Mouse (Mus musculus) CH12.LX (cell line): Measurements from ENCODE around the gene Cntn4. TPM values are rescaled to one million over a fixed set of nuclear protein-coding genes. Genes with fewer than 3 reads are reported as not detected.

Experiments
- DNase-seq: peaks from one replicate; pipeline ENCODE4 v3.0.0-alpha.2; 2013; ENCODE audit errors: extremely low read depth
- H3K27ac ChIP-seq: 2 replicates; pipeline ENCODE4 v1.5.1; 2012; ENCODE audit warnings: low read depth, mild to moderate bottlenecking, control low read depth, moderate library complexity; ENCODE audit not compliant: insufficient read depth
- H3K27me3 ChIP-seq: replicated peaks from 2 replicates; pipeline ENCODE3; 2012; ENCODE audit warnings: inconsistent platforms
- H3K36me3 ChIP-seq, 2 experiments: replicated peaks in 1 of 2; 2 replicates each; pipeline versions ENCODE3 to v1.6.1; 2012; ENCODE audit warnings: inconsistent platforms in 1 of 2, low read length in 1 of 2, mild to moderate bottlenecking in 1 of 2, mixed read lengths in 1 of 2, moderate library complexity in 1 of 2; ENCODE audit not compliant: control insufficient read depth in 1 of 2, insufficient read depth in 1 of 2
- H3K4me1 ChIP-seq, 2 experiments: 2 replicates each; pipeline ENCODE4 v1.6.1; 2012; ENCODE audit warnings: inconsistent platforms in 1 of 2, moderate library complexity in 1 of 2; ENCODE audit not compliant: insufficient read depth in 2 of 2, control insufficient read depth in 1 of 2
- H3K4me2 ChIP-seq: 2 replicates; pipeline ENCODE4 v1.6.1; 2012; ENCODE audit warnings: low read depth, mild to moderate bottlenecking, control low read depth; ENCODE audit not compliant: poor library complexity, insufficient read depth, severe bottlenecking
- H3K4me3 ChIP-seq, 3 experiments: fragments of 150-350 bp in 1 of 3; sonication (generic) in 1 of 3; replicated peaks in 1 of 3; 2 replicates each; pipeline versions ENCODE3 to v1.5.1; 2011 to 2012; ENCODE audit warnings: low read depth in 2 of 3, low read length in 2 of 3, mild to moderate bottlenecking in 2 of 3, moderate library complexity in 2 of 3, control low read depth in 1 of 3, improper control_type of control experiment in 1 of 3, inconsistent platforms in 1 of 3, mixed read lengths in 1 of 3; ENCODE audit not compliant: poor library complexity in 1 of 3
- H3K79me2 ChIP-seq: replicated peaks from 2 replicates; pipeline ENCODE4 v1.6.1; 2012; ENCODE audit warnings: mild to moderate bottlenecking, moderate library complexity; ENCODE audit not compliant: control insufficient read depth, poor library complexity, insufficient read depth, severe bottlenecking; ENCODE audit errors: extremely low read depth
- H3K9ac ChIP-seq: 2 replicates; pipeline ENCODE4 v1.6.1; 2012; ENCODE audit warnings: low read depth, mild to moderate bottlenecking, control low read depth, moderate library complexity; ENCODE audit not compliant: insufficient read depth
- H3K9me3 ChIP-seq: replicated peaks from 2 replicates; pipeline ENCODE3; 2012; ENCODE audit warnings: low read length, inconsistent platforms, mixed read lengths
- CHD2 ChIP-seq: IDR thresholded peaks from 2 replicates; pipeline ENCODE4 v1.6.1; 2011; ENCODE audit warnings: low read length, improper control_type of control experiment
- CTCF ChIP-seq, 2 experiments: IDR thresholded peaks in 1 of 2; conservative IDR thresholded peaks in 1 of 2; 2 replicates each; pipeline ENCODE4 v1.5.1; 2011 to 2012; ENCODE audit warnings: low read depth in 2 of 2, low read length in 2 of 2, improper control_type of control experiment in 1 of 2, inconsistent platforms in 1 of 2, mild to moderate bottlenecking in 1 of 2, moderate library complexity in 1 of 2
- E2F4 ChIP-seq: IDR thresholded peaks from 2 replicates; pipeline ENCODE4 v1.6.1; 2011; ENCODE audit warnings: low read depth, low read length, improper control_type of control experiment; ENCODE audit not compliant: insufficient replicate concordance
- ELF1 ChIP-seq: IDR thresholded peaks from 2 replicates; pipeline ENCODE4 v1.6.1; 2014; ENCODE audit warnings: low read depth, mild to moderate bottlenecking, inconsistent platforms, low read length, improper control_type of control experiment
- EP300 ChIP-seq: IDR thresholded peaks from 2 replicates; pipeline ENCODE4 v1.6.1; 2011; ENCODE audit warnings: low read length, improper control_type of control experiment
- JUN ChIP-seq: IDR thresholded peaks from 2 replicates; pipeline ENCODE4 v1.6.1; 2011; ENCODE audit warnings: low read depth, mild to moderate bottlenecking, low read length, improper control_type of control experiment, moderate library complexity; ENCODE audit not compliant: insufficient read depth
- JUND ChIP-seq: conservative IDR thresholded peaks from 2 replicates; pipeline ENCODE4 v1.6.1; 2011; ENCODE audit warnings: low read depth, low read length, improper control_type of control experiment
- KAT2A ChIP-seq: IDR thresholded peaks from 2 replicates; pipeline ENCODE4 v1.6.1; 2012; ENCODE audit warnings: low read length, improper control_type of control experiment, inconsistent platforms; ENCODE audit not compliant: insufficient replicate concordance
- MAFK ChIP-seq: IDR thresholded peaks from 2 replicates; pipeline ENCODE4 v1.6.1; 2011; ENCODE audit warnings: low read length, improper control_type of control experiment; ENCODE audit not compliant: insufficient replicate concordance
- MAX ChIP-seq: IDR thresholded peaks from 2 replicates; pipeline ENCODE4 v1.6.1; 2011; ENCODE audit warnings: low read length, improper control_type of control experiment
- MEF2A ChIP-seq: IDR thresholded peaks from 2 replicates; pipeline ENCODE4 v1.6.1; 2014; ENCODE audit warnings: low read depth, mild to moderate bottlenecking, inconsistent platforms, low read length, improper control_type of control experiment, borderline replicate concordance
- MXI1 ChIP-seq: IDR thresholded peaks from 2 replicates; pipeline ENCODE4 v1.6.1; 2011; ENCODE audit warnings: mild to moderate bottlenecking, low read depth, low read length, improper control_type of control experiment
- MYC ChIP-seq: IDR thresholded peaks from 2 replicates; pipeline ENCODE4 v1.6.1; 2011; ENCODE audit warnings: low read depth, mild to moderate bottlenecking, improper control_type of control experiment, low read length
- NELFE ChIP-seq: IDR thresholded peaks from 2 replicates; pipeline ENCODE4 v1.6.1; 2011; ENCODE audit warnings: low read depth, low read length, improper control_type of control experiment
- PAX5 ChIP-seq: IDR thresholded peaks from 2 replicates; pipeline ENCODE4 v1.6.1; 2012; ENCODE audit warnings: low read length, inconsistent platforms, mixed read lengths
- POLR2AphosphoS2 ChIP-seq: IDR thresholded peaks from 2 replicates; pipeline ENCODE4 v1.6.1; 2011; ENCODE audit warnings: low read depth, low read length, improper control_type of control experiment
- SIN3A ChIP-seq: IDR thresholded peaks from 2 replicates; pipeline ENCODE4 v1.6.1; 2012; ENCODE audit warnings: low read length, improper control_type of control experiment, inconsistent platforms
- SMC3 ChIP-seq: IDR thresholded peaks from 2 replicates; pipeline ENCODE4 v1.6.1; 2011; ENCODE audit warnings: low read depth, low read length, improper control_type of control experiment
- TCF12 ChIP-seq: IDR thresholded peaks from 2 replicates; pipeline ENCODE4 v1.6.1; 2014; ENCODE audit warnings: low read depth, mild to moderate bottlenecking, inconsistent platforms, low read length, improper control_type of control experiment
- UBTF ChIP-seq: IDR thresholded peaks from 2 replicates; pipeline ENCODE4 v1.6.1; 2012; ENCODE audit warnings: low read depth, mild to moderate bottlenecking, inconsistent platforms, low read length, improper control_type of control experiment, moderate library complexity
- USF1 ChIP-seq: IDR thresholded peaks from 2 replicates; pipeline ENCODE4 v1.6.1; 2014; ENCODE audit warnings: low read depth, mild to moderate bottlenecking, inconsistent platforms, low read length, improper control_type of control experiment
- ZC3H11A ChIP-seq: IDR thresholded peaks from 2 replicates; pipeline ENCODE4 v1.6.1; 2012; ENCODE audit warnings: low read depth, mild to moderate bottlenecking, inconsistent platforms, low read length, improper control_type of control experiment
- ZKSCAN1 ChIP-seq: IDR thresholded peaks from 2 replicates; pipeline ENCODE4 v1.6.1; 2012; ENCODE audit warnings: low read depth, inconsistent platforms, low read length, improper control_type of control experiment, borderline replicate concordance
- ZMIZ1 ChIP-seq: IDR thresholded peaks from 2 replicates; pipeline ENCODE4 v1.6.1; 2012; ENCODE audit warnings: low read depth, mild to moderate bottlenecking, inconsistent platforms, low read length, improper control_type of control experiment
- ZNF384 ChIP-seq: IDR thresholded peaks from 2 replicates; pipeline ENCODE4 v1.6.1; 2012; ENCODE audit warnings: low read depth, low read length, improper control_type of control experiment, inconsistent platforms
- dilution Hi-C: fragments of 300-500 bp; cut with MboI; formaldehyde crosslinking; loops from 2 replicates; pipeline ENCODE4 v1.14.3; 2020; ENCODE audit warnings: low sequenced_read_pairs; ENCODE audit not compliant: extremely low pct_unique_long_range_greater_than_20kb, extremely low pct_ligation_motif_present
- in situ Hi-C: fragments of 300-500 bp; cut with MboI; formaldehyde crosslinking; loops from 3 replicates; pipeline ENCODE4 v1.14.3; 2019; ENCODE audit warnings: low sequenced_read_pairs, low pct_ligation_motif_present, low pct_unique_long_range_greater_than_20kb, mixed read lengths
- polyA plus RNA-seq: library from polyadenylated mRNA; unstranded; fragments of >175 nt; gene quantifications from 2 replicates; pipeline ENCODE4 v1.2.1, GENCODE M21; 2012; ENCODE audit warnings: low read depth; ENCODE audit not compliant: insufficient read length
- total RNA-seq, 2 experiments: library from RNA; depleted of rRNA; stranded (reverse); fragments of 300-350 nt in 1 of 2; fragments of >200 nt in 1 of 2; gene quantifications; 2 replicates each; pipeline ENCODE4 v1.2.3; 2012 to 2014

Cntn4 gene
- total and polyA plus RNA-seq, 3 experiments, result 0.14 TPM; not detected in 2

DNA sequence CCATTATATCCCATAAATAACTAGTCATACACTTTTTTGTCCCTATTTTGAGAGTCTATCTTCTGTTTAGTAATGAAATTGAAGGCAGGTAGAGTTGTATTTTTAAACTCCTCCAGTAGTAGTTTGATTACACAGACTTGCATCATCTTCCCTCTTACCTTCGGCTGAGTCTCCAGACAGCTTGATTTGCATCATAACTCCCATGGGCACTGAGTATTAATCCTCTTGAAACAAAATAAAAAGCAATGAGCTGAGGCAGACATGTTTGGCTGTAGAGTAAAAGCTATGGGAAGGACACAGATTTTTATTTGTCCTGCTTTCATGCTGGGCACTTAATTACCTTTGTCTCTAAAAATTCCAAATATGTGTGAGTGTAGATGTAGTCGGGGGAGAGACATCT lies 476.1 kb downstream of the Cntn4 start:
- TF ChIP-seq MYC (no peak), JUN (no peak), ZMIZ1 (no peak), UBTF (no peak), ELF1 (no peak), E2F4 (no peak), KAT2A (no peak), EP300 (no peak), JUND (no peak), CTCF (conservative IDR thresholded peaks at IDR 0.05 in 1 of 2, IDR thresholded peaks at IDR 0.05 in 1 of 2; ENCODE audit: low read depth in 2 of 2, low read length in 2 of 2) (no peak), SMC3 (no peak), SIN3A (no peak), PAX5 (no peak), NELFE (no peak), CHD2 (no peak), MEF2A (no peak), ZKSCAN1 (no peak), MAFK (no peak)
- peaks cover 0 to 15% of the 10 kb centered on the region in 2 experiments; a peak in 2 of 4 replicates for H3K4me1 ChIP-seq
- H3K27me3 ChIP-seq, result no peaks in the 10 kb centered on the region
- H3K4me3 ChIP-seq, result no peak overlapping the region
- in situ Hi-C loops (no loop called here), dilution Hi-C loops (no loop called here)
- H3K9ac ChIP-seq, result no peak overlapping the region
- H3K36me3 ChIP-seq, result no peaks in the 10 kb centered on the region
- DNase-seq, result peak; percentile 64
- no peak overlapping the region; the same call in 1 of the 2 replicates for H3K4me2 ChIP-seq
- H3K9me3 ChIP-seq, result no peaks in the 10 kb centered on the region
- no peak overlapping the region for H3K27ac ChIP-seq
- no peaks in the 10 kb centered on the region for H3K79me2 ChIP-seq

DNA sequence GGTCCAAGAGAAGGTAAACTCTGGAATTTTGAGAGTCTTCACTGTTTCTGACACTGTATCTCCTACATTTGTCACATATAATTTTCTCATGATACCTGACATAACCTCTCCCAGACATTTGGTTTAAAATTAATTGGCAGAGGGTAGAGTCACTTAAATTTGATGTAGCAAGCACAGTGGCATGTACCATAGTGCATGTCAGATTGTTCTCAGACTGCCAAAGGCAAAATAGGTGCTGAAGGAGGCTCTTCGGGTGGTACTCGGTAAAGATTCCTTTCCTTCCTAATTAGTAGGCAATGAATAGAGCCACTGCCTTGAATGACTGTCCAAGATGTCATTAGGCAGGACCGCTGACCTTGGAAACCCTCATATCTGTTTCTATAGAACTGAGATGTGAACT lies 477.9 kb downstream of the Cntn4 start:
- Histone ChIP-seq H3K79me2 (no peaks in the 10 kb centered on the region), H3K4me2 (no peak overlapping the region), H3K9ac (no peak overlapping the region), H3K27ac (no peak overlapping the region), H3K27me3 (no peaks in the 10 kb centered on the region), H3K4me3 (no peak overlapping the region), H3K4me1 (peaks cover 0 to 15% of the 10 kb centered on the region in 2 experiments; a peak in 2 of 4 replicates), H3K9me3 (no peaks in the 10 kb centered on the region), H3K36me3 (no peaks in the 10 kb centered on the region)
- TF ChIP-seq UBTF (no peak), POLR2AphosphoS2 (no peak), JUND (no peak), MAX (no peak), TCF12 (no peak), ZC3H11A (no peak), MXI1 (no peak), ZNF384 (no peak), KAT2A (no peak), EP300 (no peak), USF1 (no peak), CTCF (conservative IDR thresholded peaks at IDR 0.05 in 1 of 2, IDR thresholded peaks at IDR 0.05 in 1 of 2; ENCODE audit: low read depth in 2 of 2, low read length in 2 of 2) (no peak)
- in situ Hi-C loops, result no loop called here
- dilution Hi-C loops, result no loop called here
- no peak for DNase-seq
